Mouse (Mus musculus) bone marrow macrophage, adult 2 months (primary cell): ENCODE results near the gene Grid1. TPM values are rescaled to one million over a fixed set of nuclear protein-coding genes. Genes with fewer than 3 reads are reported as not detected.

Experiments
- H3K27ac ChIP-seq: 2 replicates; pipeline ENCODE4 v1.5.1; 2012; ENCODE audit warnings: low read depth, low read length; ENCODE audit not compliant: insufficient read depth
- H3K4me1 ChIP-seq: 2 replicates; pipeline ENCODE4 v1.6.1; 2012; ENCODE audit warnings: low read length; ENCODE audit not compliant: control insufficient read depth, insufficient read depth
- H3K4me3 ChIP-seq: 2 replicates; pipeline ENCODE4 v1.5.1; 2012; ENCODE audit warnings: mild to moderate bottlenecking, low read length, moderate library complexity; ENCODE audit not compliant: insufficient read depth
- CTCF ChIP-seq: IDR thresholded peaks from 2 replicates; pipeline ENCODE4 v1.5.1; 2012; ENCODE audit warnings: low read depth, mild to moderate bottlenecking, low read length, moderate library complexity
- POLR2A ChIP-seq: IDR thresholded peaks from 2 replicates; pipeline ENCODE4 v1.6.1; 2012; ENCODE audit warnings: mild to moderate bottlenecking, low read depth, low read length, borderline replicate concordance
- polyA plus RNA-seq: library from polyadenylated mRNA; stranded (reverse); fragments of >200 nt; gene quantifications from 2 replicates; pipeline ENCODE4 v1.2.4, GENCODE M21; 2012; ENCODE audit not compliant: missing spikeins, insufficient read depth, insufficient read length

The Grid1 gene
- polyA plus RNA-seq, 1 experiment: not detected

DNA sequence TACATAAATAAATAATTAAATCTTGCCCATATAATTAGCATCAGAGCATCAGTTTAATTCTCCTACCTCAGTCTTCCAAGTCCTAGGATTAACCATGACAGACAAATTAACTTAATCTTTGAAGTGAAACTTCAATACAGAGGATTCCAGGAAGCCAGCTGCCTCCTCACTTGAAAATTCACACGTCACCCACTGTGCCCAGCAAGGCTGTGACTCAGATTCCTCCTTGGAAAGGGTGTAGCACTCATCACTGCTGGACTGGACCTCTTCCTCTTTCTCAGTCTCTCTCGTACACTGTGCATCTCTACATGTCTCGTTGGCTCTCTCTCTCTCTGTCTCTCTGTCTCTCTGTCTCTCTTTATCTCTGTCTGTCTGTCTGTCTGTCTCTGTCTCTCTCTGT is 153.0 kb downstream of the Grid1 start:
- no peak overlapping the region for H3K27ac ChIP-seq
- no peaks in the 10 kb centered on the region for H3K4me1 ChIP-seq
- TF ChIP-seq POLR2A: no peak
- TF ChIP-seq CTCF: no peak
- no peak overlapping the region for H3K4me3 ChIP-seq

- TF ChIP-seq POLR2A (no peak), CTCF (no peak)
- H3K27ac ChIP-seq: no peak overlapping the region
Measured at GRCm38 (mm10) chr14:34980756-34981155, 160.8 kb downstream of the Grid1 start.

DNA sequence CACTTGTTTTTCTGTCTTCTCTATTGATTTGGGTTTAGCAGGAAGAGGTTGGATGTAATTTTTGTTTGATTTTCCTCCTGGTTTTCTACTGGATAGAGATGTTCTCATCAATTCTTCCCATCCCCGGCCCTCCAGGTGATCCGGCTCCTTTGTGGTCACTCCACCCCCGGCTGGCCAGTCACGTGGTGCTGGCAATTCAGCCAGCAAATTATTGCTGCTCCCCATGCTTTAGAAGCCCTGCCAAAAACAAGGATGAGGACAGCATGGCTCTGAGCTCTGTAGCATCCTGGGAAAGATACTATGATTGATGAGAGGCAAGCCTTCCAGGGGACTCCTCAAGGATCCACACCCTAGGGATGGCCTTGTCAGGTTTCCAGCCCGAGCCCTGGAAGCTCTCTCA is 169.2 kb downstream of the Grid1 start:
- no peak for TF ChIP-seq POLR2A
- TF ChIP-seq CTCF: no peak
- Histone ChIP-seq H3K4me1 (no peaks in the 10 kb centered on the region), H3K4me3 (no peak overlapping the region), H3K27ac (no peak overlapping the region)

More at GRCm38 (mm10) chr14:34980756-34981155, 160.8 kb downstream of the Grid1 start:
- no peak overlapping the region for H3K4me3 ChIP-seq
- no peaks in the 10 kb centered on the region for H3K4me1 ChIP-seq

DNA sequence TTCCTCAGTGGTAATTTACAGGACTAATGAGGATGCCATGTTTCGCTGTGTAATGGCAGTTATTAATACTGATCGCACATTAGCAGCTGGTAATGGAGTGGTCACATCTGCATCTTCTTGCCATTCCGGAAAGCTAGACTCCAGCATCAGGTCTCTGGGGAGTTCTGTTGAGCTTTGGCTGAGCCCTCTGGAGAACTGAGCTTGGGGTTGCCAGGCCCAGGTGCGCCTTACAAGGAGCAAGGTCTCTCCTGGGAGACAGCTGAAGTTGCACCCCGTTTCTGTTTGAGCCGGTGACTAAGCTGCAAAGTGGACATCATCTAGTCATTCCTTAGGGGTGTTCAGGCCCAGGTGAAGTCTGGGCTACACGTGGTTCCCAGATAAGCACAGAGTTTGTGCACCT is 186.8 kb downstream of the Grid1 start:
- Histone ChIP-seq H3K4me1 (no peaks in the 10 kb centered on the region), H3K4me3 (no peak overlapping the region), H3K27ac (no peak overlapping the region)
- TF ChIP-seq CTCF (no peak), POLR2A (no peak)

- H3K4me3 ChIP-seq: no peak overlapping the region
- H3K27ac ChIP-seq: no peak overlapping the region
- H3K4me1 ChIP-seq: no peaks in the 10 kb centered on the region
- no peak for TF ChIP-seq POLR2A
- no peak for TF ChIP-seq CTCF
Measured at GRCm38 (mm10) chr14:35008674-35009073, 188.8 kb downstream of the Grid1 start.

DNA sequence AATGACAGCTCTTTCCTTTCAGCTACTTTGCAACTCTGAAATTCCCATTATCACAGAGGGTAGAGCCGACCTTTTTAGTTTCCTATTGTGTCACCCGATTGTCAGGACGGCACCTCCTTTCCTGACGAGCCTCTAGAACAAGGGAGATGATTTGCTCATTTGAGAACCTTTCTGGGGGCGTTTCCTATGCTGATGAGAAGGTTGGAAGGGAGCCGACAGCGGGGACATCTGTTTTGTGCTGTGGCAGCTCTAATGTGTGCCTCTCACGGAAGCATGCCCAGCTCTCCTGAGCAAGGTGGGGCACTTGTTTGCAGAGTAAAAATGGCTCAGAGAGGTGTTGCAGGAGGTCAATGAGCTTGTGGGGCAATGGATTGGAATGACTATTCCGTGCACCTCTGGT is 189.2 kb downstream of the Grid1 start:
- H3K4me3 ChIP-seq: no peak overlapping the region
- TF ChIP-seq CTCF: no peak
- no peak for TF ChIP-seq POLR2A
- no peak overlapping the region for H3K27ac ChIP-seq
- H3K4me1 ChIP-seq: no peaks in the 10 kb centered on the region

GRCm38 (mm10) chr14:35026686-35027085 is 206.8 kb downstream of the Grid1 start:
- TF ChIP-seq POLR2A (no peak), CTCF (no peak)
- no peaks in the 10 kb centered on the region for H3K4me1 ChIP-seq
- no peak overlapping the region for H3K4me3 ChIP-seq
- H3K27ac ChIP-seq: no peak overlapping the region

DNA sequence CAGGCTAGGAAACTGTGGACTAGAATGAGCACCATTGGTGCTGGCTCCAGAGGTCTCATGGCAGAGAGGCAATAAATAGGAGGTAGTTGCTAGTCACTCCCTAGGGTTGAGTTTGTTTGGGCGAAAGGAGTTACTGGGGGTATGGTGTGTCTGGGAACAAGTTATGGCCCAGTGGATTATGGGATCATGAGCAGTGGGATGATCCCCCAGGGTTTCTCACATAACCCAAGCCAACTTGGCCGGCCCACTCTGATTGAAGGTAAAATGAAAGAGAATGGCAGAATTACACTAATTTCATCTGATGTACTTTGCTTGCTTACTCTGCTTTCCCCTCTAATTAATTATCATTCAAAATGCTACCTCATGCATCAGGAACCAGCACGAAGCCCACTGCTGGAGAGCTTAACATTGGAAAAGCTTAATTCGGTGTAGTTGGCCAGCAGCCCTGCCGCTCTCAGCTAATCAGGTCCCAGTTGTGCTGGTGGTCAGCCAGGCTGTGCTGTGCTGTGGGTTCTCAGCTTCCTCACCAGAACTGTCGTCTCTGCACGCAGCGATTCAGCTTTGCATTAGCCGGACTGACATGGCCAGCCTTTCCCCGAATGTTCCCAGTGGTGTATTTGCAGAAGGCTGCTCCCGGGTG is 207.7 kb downstream of the Grid1 start:
- H3K4me3 ChIP-seq: no peak overlapping the region
- no peak overlapping the region for H3K27ac ChIP-seq
- no peaks in the 10 kb centered on the region for H3K4me1 ChIP-seq
- TF ChIP-seq CTCF (no peak), POLR2A (no peak)

DNA sequence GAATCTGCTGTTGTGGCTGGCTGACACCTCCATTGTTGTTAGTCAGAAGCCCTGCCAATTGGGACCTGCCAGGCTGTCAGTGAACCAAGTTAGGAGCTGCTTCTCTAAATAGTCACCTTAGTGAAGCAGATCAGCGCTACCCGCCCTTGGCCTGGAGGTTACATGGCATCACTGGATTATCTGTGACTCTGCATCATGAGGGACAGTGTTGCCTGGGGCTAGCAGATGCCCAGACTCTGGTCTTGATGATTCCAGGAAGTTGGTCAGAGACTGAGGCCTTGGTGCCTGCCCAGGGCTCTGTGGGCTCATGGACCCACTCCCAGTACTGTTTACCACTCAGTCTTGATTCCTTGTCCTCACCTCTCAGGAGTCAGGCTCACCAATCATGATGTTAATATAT is 209.7 kb downstream of the Grid1 start:
- no peaks in the 10 kb centered on the region for H3K4me1 ChIP-seq
- H3K4me3 ChIP-seq: no peak overlapping the region
- no peak overlapping the region for H3K27ac ChIP-seq
- TF ChIP-seq POLR2A (no peak), CTCF (no peak)

DNA sequence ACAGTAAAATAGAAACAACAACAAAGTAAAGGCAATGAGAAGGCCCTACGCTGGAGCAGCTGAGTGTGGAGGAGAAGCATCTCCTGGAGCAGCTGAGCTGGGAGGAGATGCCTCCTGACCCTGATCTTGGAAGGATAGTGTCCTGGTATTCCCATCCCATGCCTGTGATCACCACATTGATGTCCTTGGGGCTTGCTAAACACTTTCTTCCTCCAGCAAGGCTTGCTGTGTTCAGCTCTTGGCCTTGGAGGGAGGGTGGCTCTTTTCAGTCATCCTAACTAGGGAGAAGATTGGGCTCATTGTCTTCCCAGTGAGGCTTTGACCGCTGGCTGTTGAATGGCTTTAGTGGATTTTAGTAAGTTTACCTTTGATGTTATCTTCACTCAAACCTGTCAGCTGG is 210.4 kb downstream of the Grid1 start:
- Histone ChIP-seq H3K4me3 (no peak overlapping the region), H3K27ac (no peak overlapping the region), H3K4me1 (no peaks in the 10 kb centered on the region)
- TF ChIP-seq CTCF (no peak), POLR2A (no peak)

DNA sequence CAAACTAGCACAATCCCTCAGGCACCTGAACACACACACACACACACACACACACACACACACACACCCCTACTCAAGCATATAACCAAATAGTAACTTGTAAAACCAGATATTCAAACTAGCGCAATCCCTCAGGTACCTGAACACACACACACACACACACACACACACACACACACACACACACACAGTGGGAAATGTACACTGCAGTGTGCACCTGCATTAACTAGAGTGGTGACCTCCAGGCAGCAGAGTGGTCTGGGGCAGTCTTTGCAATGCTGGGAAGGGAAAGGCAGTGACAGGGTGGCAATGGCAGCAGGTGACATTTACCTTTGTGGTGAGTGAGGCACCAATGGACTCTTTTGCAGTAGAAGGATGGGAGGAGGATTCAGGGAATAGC is 212.4 kb downstream of the Grid1 start:
- no peaks in the 10 kb centered on the region for H3K4me1 ChIP-seq
- no peak overlapping the region for H3K27ac ChIP-seq
- TF ChIP-seq CTCF: no peak
- no peak for TF ChIP-seq POLR2A
- no peak overlapping the region for H3K4me3 ChIP-seq
